Mouse (Mus musculus) olfactory bulb, adult 2 months (tissue): ENCODE measurements around the gene Gpr22. TPM values are rescaled to one million over a fixed set of nuclear protein-coding genes. Genes with fewer than 3 reads are reported as not detected.

Source experiments
- H3K27ac ChIP-seq: fragments of 200-500 bp; 2 replicates; pipeline ENCODE4 v1.5.1; 2012; ENCODE audit warnings: low read depth, low read length; ENCODE audit not compliant: insufficient read depth
- H3K4me1 ChIP-seq: fragments of 200-500 bp; 2 replicates; pipeline ENCODE4 v1.6.1; 2012; ENCODE audit warnings: low read length; ENCODE audit not compliant: control insufficient read depth, insufficient read depth
- H3K4me3 ChIP-seq: fragments of 200-500 bp; 2 replicates; pipeline ENCODE4 v1.5.1; 2012; ENCODE audit warnings: mild to moderate bottlenecking, low read depth, low read length, moderate library complexity; ENCODE audit not compliant: insufficient read depth
- CTCF ChIP-seq: fragments of 200-500 bp; IDR thresholded peaks from 2 replicates; pipeline ENCODE4 v1.5.1; 2012; ENCODE audit warnings: low read depth, mild to moderate bottlenecking, low read length, moderate library complexity; ENCODE audit not compliant: insufficient read depth
- POLR2A ChIP-seq: fragments of 200-500 bp; IDR thresholded peaks from 2 replicates; pipeline ENCODE4 v1.6.1; 2012; ENCODE audit warnings: mild to moderate bottlenecking, low read depth, low read length, moderate library complexity; ENCODE audit not compliant: insufficient read depth
- WGBS: fragments of 180-500 bp; shearing (Covaris S2); methylation state at CpG from one replicate; pipeline ENCODE4 v1.1.7; 2018; 5-methylcytosine and 5-hydroxymethylcytosine counted together
- polyA plus RNA-seq: library from polyadenylated mRNA; stranded (reverse); fragments of >200 nt; gene quantifications from 2 replicates; pipeline ENCODE4 v1.2.4, GENCODE M21; 2012; ENCODE audit warnings: low replicate concordance; ENCODE audit not compliant: missing spikeins, insufficient read depth, insufficient read length

The Gpr22 gene
- polyA plus RNA-seq, 1 experiment: not detected

- TF ChIP-seq POLR2A: no peak
- no peak for TF ChIP-seq CTCF
- Histone ChIP-seq H3K4me1 (no peaks in the 10 kb centered on the region), H3K27ac (no peak overlapping the region), H3K4me3 (no peak overlapping the region)
- 87% methylated on average over 3 of the region's 3 CpGs for WGBS
Observed at GRCm38 (mm10) chr12:31724576-31724975, 10.8 kb upstream of the Gpr22 start.

DNA sequence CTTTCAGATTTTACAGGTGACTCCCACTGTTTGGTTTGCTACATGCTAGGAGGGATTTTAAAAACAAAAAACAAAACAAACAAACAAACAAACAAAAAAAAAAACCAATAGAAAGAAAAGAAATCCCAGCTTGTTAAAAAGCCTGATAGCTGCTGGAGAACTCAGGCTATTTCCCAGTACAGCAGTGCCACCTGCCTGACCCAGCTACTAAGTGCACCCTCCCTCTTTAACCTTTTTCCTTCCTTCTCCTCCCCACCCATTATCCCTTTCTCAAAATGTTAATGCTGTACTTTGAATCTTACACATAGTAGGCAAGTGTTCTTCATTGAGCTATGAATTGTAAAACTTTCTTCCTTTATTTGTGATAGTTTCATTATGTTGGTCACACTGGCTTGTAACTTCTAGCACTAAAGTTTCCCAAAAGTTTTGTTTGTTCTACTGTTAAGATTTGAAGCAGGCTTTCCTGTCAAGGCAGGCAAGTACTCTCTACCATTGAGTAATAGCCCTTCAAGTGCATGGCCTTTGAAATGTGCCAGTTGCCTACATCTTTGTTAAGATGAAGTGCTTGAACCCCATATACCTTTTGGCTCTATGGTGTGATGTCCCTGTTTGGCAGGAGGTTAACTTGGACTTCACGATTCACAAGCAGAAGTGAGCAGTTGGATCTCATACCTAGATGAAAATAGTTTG lies 6.0 kb upstream of the Gpr22 start:
- Histone ChIP-seq H3K4me1 (peaks cover 3% of the 10 kb centered on the region; the same call in 1 of the 2 replicates), H3K27ac (no peak overlapping the region), H3K4me3 (no peak overlapping the region)
- TF ChIP-seq CTCF (no peak), POLR2A (no peak)
- WGBS: 84% methylated on average over 1 of the region's 1 CpGs

- WGBS: 90% methylated on average over 3 of the region's 3 CpGs
- Histone ChIP-seq H3K27ac (no peak overlapping the region), H3K4me1 (peaks cover 1% of the 10 kb centered on the region; the same call in 1 of the 2 replicates), H3K4me3 (no peak overlapping the region)
- TF ChIP-seq POLR2A (no peak), CTCF (no peak)
Observed at GRCm38 (mm10) chr12:31714070-31714469, 323 bp upstream of the Gpr22 start.

DNA sequence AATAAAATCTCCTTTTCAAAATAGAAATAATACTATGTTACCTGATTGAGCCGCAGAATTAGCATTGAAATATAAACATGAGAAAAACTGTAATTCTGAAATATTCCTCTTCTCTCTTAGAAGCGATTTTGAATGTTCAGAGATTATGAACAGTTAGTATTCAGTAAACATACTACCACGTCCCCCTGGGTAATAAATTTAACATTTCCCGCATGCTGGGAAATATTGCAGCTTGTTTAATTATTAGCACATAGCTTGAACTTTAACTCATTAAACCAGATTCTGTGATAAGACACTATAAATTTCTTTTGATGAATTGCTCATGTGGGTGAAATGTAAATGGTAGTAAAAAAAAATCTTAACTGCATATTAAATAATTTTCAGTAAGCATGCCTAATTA lies 1.0 kb downstream of the Gpr22 start:
- 73% methylated on average over 4 of the region's 4 CpGs for WGBS
- Histone ChIP-seq H3K4me3 (no peak overlapping the region), H3K4me1 (no peaks in the 10 kb centered on the region), H3K27ac (no peak overlapping the region)
- TF ChIP-seq CTCF (no peak), POLR2A (no peak)

GRCm38 (mm10) chr12:31712233-31712632 lies 1.5 kb downstream of the Gpr22 start:
- H3K4me3 ChIP-seq: no peak overlapping the region
- no peak for TF ChIP-seq CTCF
- no peak for TF ChIP-seq POLR2A
- H3K27ac ChIP-seq: no peak overlapping the region
- no peaks in the 10 kb centered on the region for H3K4me1 ChIP-seq
- 34% methylated on average over 5 of the region's 5 CpGs for WGBS

DNA sequence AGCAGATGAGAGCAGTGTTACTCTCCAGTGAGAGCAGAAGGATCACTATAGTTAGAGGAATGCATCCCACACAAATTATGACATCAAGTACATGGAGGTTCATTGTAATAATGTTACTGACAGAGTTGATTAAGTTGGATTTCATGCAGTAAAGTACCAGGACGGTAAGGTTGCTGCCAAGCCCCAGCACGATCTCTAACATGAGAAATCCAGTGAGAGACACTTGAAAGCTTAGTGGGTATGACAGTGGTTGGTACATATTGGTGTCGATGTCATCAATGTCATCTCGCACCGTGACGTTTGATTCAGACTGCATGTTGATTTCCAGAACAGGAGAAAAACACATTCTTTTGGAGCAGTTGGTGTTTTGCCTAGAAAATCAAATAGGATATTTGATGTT lies 4.1 kb downstream of the Gpr22 start:
- no peaks in the 10 kb centered on the region for H3K4me1 ChIP-seq
- TF ChIP-seq CTCF (no peak), POLR2A (no peak)
- WGBS: 86% methylated on average over 6 of the region's 6 CpGs
- no peak overlapping the region for H3K4me3 ChIP-seq
- no peak overlapping the region for H3K27ac ChIP-seq

- no peak for TF ChIP-seq POLR2A
- no peak for TF ChIP-seq CTCF
- Histone ChIP-seq H3K4me1 (no peaks in the 10 kb centered on the region), H3K27ac (no peak overlapping the region), H3K4me3 (no peak overlapping the region)
- WGBS: 33% methylated on average over 1 of the region's 1 CpGs
Observed at GRCm38 (mm10) chr12:31707531-31707930, 6.2 kb downstream of the Gpr22 start.

DNA sequence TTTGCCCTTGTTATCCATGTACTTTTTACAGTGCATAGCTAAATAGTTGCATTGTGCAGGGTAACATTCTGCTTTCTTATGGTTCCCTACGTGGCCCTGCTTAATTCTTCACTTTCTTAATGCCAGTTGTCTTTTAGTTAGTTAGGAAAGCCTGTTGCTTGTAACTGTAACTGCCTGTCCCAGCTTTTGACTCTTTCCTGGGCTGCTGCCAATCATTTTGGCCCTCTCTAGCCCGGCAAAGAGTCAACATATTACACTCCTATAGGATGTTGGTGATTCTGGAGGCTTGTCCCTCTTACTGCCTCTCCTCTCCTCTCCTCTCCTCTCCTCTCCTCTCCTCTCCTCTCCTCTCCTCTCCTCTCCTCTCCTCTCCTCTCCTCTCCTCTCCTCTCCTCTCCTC lies 7.6 kb downstream of the Gpr22 start:
- no peaks in the 10 kb centered on the region for H3K4me1 ChIP-seq
- no peak for TF ChIP-seq POLR2A
- TF ChIP-seq CTCF: no peak
- no peak overlapping the region for H3K27ac ChIP-seq
- no peak overlapping the region for H3K4me3 ChIP-seq
- 69% methylated on average over 2 of the region's 2 CpGs for WGBS

GRCm38 (mm10) chr12:31703904-31704303 lies 9.8 kb downstream of the Gpr22 start:
- Histone ChIP-seq H3K27ac (no peak overlapping the region), H3K4me1 (no peaks in the 10 kb centered on the region), H3K4me3 (no peak overlapping the region)
- WGBS: 90% methylated on average over 6 of the region's 6 CpGs
- TF ChIP-seq POLR2A (no peak), CTCF (no peak)
